Mouse (Mus musculus) T-helper 1 cell (primary cell): Measurements from ENCODE around the gene Pigk.

Experiments used
- in situ Hi-C: fragments of 300-600 bp; cut with MboI, MseI; formaldehyde crosslinking; loops from one replicate; pipeline ENCODE4 v1.15.1; 2025; ENCODE audit warnings: high pct_unique_total_duplicates

Pigk gene

DNA sequence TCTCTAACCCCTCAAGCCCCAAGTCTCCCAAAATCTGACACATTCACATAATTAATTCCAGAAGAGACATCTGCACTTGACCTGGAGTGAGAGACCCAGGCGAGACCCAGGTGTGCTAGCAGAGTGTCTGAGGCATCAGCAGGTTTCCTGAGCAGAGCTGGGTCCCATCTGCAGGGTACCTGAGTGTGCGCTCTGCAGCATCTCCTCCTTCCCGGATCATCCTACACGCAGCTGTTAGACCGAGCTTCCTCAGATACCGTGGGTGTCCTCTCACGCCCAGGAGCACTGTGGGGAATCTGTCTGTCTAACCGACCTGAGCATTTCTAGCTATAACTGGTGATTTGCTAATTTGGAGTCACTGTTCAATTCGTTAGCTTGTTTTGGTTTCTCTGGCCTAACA lies 10.5 kb downstream of the Pigk start:
- in situ Hi-C loops, result loop anchor here (25.0 kb wide), 1 partner anchor 612 kb away; no protein-coding TSS in a partner anchor

DNA sequence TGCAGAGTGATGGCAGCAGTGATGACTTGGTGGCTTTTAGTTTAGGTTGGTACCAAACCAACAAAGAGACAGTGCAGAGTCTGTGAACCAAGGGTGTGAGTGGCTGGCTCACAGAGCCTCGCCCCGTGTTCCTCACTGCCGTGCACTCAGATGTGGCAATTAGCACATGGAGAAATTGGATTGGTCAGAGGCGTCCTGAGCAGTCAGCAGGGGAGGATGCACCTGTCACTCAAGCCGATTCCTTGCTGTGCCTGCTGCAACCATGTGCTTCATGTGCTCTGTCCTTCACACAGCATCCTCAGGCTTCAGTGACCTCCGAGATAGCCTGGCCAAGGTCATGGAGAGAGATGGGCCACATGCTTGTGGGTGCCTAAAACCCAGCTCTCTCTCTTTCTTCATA lies 14.3 kb downstream of the Pigk start:
- in situ Hi-C loops, result no loop called here

DNA sequence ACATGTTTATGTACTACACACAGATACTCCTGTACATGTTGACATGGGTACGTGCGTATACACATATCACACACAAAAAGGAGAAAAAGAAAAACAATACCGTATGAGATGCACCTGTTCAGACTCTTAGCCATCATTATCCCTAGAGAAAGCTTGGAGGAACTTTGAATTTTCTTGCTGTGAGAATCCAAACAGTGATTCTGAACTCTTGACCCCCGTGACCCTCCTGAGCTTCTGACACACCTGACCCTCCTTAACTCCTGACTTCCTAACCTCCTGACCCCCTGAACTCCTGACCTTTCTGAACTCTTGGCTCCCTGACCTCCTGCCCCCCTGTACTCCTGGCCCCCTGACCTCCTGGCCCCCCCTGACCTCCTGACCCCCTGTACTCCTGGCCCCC lies 19.1 kb downstream of the Pigk start:
- in situ Hi-C loops, result no loop called here

DNA sequence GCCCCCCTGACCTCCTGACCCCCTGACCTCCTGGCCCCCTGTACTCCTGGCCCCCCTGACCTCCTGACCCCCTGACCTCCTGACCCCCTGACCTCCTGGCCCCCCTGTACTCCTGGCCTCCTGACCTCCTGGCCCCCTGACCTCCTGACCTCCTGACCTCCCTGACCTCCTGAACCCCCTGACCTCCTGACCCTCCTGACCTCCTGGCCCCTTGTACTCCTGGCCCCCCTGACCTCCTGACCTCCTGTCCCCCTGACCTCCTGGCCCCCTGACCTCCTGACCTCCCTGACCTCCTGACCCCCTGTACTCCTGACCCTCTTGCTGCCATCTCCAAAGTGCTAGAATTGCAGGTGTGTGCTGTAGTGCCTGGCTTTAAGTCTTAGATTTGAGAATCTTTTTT lies 19.6 kb downstream of the Pigk start:
- in situ Hi-C loops, result no loop called here

DNA sequence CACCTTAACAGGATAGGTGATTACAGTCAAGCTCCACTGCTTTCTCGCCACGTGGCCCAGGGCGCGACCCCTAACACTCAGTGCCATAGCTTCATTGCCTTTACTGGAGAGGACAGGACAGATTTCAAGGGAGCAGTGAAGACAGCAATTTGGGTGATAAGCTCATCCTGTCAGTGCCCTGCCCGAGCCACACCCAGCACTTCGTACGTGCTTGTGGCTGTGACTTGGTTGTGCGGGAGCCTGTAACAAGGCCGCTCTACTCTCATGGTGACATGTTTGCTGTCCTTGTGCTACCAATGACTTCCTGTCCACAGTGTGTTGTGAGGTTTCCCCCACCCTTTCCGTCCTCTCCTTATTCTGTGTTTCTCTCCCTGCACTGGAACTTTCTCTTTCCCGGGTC lies 20.2 kb downstream of the Pigk start:
- in situ Hi-C loops, result no loop called here

DNA sequence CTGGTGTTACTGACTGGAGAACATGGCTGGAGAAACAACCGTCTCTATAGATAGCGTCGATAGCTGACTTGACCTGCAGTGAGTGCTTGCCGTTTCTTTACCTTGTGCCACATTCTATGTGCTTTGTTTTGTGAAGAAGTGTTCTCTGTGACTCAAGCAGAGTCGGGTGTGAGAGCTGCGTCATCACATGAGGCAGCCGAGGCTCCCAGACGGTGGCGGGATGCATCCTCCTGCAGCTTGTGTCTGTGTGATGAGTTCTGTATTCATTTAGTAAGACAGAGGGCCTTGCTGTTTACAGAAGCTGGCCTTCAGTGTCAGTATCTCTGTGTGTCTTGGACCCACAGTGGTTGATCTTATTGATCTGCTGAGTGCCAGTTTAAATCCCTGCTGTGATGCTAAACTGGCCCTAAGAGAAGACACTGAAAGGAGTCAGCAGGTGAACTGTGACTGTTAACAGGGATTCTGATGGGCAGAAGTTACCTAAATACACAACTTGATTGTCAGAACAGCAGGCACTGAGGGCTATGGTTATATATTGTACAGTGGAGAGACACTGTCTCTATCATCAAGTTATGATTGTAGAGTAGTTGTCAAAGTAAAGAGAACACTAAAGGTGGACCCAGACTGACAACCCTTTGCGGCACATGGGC lies 21.8 kb downstream of the Pigk start:
- in situ Hi-C loops, result no loop called here

DNA sequence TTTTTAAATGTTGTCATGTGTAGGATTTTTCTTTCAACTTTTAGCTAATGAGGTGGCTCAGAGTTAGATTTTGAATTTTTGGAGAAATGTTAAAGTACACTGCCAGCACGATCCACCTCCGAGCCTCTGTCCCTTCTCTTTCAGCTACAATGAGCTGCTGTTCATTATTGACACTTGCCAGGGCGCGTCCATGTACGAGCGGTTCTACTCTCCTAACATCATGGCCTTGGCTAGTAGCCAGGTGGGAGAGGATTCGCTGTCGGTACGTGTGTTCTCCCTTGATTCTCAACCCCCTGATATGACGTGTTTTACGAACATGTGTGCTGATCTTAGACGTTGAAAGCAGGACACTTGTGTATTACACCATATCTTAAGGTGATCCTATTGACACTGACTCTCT lies 30.4 kb downstream of the Pigk start:
- in situ Hi-C loops, result no loop called here

DNA sequence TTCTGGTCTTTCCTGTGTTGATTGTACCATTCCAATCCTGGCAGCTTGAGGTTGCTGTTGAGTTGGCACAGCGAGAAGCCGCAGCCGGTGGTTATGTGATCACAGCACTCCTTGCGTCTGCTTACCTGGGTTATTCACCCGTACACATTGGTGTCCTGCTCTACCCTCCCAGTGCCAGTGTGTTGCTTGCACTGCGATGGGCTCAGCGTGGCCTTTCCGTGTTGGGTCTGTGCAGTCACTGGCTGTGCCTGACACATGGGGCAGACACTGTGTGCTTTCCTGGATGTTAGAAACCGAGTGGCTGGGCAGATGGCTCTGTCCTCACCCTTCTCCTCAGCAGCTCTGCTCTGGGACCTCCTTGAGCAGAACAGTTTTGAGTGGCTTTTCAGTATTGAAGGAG lies 31.7 kb downstream of the Pigk start:
- in situ Hi-C loops, result loop anchor here (5.0 kb wide), 1 partner anchor 278 kb away; no protein-coding TSS in a partner anchor

DNA sequence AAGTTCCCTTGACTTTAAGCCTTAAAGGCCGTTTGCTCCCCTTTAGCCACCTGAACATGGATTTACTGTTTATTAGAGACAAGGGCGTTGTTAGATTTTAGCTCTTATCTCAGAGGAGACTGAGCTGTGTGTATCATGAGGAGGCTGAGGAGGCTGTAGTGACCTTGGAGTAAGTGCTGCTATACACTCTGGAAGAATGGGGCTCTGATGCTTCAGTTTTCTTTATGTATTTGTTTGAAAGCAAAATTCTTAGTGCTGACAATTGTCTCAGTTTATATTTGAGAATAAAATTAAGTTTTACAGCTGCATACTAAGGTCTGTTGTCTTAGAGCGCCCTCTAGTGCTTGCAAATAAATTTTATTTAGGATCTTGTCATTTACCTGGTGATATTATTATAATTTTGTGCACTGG lies 35.6 kb downstream of the Pigk start:
- in situ Hi-C loops, result loop anchor here (5.0 kb wide), 1 partner anchor 282 kb away; no protein-coding TSS in a partner anchor

DNA sequence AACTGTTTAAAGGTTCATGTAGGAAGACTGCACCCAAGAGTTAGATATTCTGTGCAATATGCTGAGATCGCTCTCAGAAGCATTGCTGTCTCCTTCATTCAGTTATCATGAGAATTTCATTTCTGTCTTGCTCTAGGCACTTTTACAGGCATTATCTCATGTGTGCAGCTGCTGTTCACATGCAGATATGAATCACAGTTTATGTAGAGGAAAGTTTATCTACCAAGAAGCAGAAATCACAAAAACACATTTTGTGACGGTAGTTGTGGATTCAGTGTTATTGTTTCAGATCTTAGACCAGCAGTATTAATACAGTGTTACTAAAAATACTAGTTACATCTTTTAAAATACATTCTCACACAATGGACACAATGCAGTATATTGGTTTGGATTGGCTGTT lies 36.0 kb downstream of the Pigk start:
- in situ Hi-C loops, result loop anchor here (5.0 kb wide), 1 partner anchor 283 kb away; no protein-coding TSS in a partner anchor

DNA sequence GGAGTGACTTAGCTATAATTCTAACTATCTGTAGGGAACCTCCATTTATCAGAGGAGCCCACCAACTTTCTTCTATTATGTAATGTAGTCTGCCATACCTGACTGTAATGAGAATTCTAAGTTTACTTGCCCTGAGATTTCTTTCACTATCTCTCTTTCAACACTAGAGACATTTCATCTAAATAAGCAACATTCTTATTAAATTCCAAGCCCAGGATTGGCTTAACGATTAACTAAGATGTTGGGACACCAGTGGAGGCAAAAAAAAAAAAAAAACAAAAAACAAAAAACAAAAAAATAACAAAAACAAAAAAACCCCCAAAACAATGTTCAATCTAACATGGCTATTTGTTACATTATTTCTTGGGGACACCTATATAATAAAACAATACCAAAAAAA lies 39.0 kb downstream of the Pigk start:
- in situ Hi-C loops, result no loop called here

DNA sequence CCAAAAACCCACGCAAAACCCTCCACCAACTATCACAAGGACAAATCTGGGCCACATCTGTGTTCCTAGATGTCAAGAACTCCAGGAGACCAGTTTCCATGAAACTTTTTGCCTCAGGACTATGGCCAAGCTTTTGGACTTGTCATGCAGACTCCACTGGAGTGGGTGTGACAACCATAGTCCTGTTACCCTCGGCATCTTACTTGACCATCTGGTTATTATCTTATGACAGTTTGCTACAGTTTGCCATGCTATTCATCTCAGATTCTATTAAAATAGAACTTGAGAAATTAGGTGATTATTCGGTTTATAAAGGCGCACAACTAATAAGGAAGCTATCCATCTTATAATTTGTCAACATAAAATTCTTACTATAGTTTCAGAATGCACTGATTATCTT lies 39.4 kb downstream of the Pigk start:
- in situ Hi-C loops, result no loop called here

DNA sequence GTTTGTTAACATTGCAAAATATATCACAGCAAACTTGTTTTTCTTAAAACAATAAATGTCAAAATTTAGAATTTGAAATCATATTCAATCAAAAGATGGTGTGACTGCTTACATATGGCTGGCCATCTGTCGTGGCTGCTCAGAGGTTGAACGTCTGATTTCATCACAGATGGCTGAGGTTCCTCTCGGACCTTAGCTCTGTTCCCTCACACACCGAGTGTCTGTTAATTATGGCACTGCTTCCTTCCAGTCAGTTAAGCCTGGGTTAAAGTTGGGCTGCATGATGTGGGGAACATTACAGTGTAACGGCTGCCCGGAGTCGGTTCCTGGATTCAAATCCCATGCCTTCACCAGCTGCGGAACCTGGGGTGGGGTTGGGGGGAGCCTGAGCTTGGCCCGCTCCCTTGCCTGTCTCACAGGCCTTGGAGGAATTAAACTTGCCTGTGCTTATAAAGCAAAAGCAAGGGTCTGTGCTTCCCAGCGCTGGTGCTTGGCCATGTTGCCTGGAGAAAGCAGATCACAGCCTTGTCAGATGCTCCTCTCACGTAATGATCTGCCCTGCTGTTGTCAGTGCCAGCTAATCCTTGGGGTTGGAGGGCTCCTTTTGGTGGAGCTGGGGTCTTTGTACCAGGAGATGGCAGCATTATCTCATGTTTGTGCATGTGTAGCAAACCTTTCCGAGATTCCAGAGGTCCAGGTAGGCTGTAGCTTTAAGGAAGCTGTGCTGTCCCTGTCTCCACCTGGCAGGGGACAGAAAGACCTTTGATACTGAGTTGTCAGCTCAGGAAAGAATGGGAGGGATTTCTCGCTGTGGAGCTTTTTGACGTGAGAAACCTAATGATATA lies 40.2 kb downstream of the Pigk start:
- in situ Hi-C loops, result no loop called here

DNA sequence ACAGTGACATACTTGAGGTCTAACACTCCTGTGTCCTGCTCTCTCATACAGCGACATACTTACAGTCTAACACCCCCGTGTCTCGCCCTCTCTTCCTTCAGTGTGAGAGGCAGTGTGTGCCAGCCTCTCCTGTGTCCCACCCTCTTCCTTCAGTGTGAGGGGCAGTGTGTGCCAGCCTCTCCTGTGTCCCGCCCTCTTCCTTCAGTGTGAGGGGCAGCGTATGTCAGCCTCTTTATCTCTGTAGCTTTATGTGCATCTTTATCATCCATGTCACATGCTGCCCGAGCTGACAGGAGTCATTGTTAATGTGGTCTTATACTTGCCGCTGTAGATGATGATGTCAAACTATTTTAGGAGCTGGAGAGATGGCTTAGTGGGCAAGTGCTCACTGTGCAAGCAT lies 41.6 kb downstream of the Pigk start:
- in situ Hi-C loops, result no loop called here

DNA sequence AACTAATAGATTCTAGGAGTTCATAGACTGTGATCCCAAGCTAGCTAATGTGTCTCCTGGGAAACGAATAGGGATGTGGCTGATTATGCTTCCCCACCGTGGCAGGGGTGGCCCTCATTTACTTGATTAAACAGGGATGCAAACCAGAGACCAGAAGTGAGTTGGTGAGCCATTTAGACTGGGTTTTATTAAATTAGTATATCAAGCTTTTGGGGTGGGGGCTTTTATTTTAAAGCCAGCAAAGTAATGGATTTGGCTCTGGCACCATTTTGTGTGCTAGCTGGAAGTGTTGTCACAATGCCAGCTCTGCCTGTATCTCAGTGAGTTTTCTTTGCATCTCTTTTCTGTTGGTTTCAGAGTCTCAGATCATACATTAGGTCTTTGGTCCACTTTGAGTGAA lies 43.0 kb downstream of the Pigk start:
- in situ Hi-C loops, result no loop called here

DNA sequence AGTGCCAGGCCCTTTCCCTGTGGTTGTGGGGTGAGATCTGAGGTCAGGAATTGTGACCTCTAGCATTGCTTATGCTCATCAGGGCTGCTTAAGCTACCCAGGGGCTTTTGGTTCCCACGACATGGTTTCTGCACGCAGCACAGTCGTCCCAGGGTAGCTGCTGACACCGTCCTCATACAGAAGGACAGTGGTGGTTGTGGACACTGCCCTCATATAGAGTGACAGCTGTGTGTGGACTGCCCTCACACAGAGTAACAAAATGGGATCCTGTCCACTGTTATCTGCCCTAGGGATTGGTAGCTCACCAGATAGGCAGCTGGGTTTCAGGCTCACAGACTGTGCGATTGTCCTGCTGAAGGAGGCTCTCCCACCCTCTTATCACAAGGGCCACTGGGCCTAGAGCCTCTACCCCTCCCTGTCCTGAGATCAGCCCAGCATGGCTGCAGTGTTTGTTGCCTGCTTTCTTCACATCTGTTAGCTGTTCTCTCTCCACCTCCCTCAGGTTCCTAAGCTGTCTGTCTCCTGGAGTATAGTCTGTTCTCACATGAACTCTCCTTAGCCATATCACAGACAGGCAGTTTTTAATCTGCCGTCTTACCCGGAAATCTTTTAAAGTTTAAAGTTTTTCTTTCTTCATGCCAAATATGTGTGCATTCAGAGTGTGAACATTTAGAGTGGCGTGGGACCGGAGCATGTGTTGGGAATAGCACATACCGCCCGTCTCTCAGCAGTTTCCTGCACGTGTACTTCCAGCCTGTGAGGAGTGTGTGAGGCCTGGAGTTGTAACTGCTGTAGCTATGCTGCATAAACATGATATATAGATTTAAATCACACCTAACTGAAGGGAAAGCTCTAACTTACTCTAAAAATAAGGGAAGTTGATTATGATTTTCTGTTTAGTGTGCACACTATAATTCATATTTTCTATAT lies 43.8 kb downstream of the Pigk start:
- in situ Hi-C loops, result no loop called here

DNA sequence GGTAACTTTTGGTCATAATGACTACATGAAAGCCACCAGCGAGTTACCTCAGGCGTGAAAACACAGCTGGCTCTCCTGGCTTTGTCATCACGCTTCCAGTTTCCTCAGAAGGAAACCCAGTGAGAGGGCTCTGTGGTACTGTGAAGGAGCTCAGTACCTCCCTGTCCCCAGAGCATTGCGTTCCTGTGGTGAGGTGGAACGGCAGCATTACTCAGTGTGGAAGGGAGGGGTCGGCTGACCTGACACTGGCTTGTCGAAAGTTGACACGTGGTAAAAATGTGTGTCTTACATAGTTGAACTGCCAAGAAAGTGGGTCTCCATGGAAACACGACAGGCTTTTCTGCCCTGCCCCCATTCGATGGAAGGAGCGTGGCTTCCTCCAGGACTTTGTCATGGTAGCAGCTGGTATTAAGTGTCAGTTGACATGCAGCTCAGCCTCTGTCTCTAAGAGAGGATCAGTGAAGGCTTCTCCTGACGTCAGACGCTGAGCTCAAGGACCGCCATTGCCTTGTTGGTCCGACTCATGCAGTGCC lies 44.7 kb downstream of the Pigk start:
- in situ Hi-C loops, result no loop called here

DNA sequence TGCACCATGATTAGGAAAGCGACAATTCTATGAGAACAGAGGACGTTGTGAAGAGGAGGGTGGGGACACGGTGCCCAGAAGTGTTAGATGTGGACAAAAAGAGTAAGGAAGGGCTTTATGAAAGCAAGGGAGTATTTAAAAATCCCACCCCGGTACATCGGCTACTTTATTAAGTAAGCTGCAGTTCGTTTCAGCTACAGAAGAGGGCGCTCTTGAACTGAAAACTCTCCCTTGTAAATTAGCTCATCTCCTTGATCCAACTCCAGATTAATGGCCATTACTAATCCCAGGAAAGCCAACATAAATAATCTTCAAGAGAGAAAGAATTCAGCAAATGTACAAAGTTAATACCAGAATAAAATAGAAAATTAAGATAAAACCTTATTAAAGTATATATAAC lies 47.2 kb downstream of the Pigk start:
- in situ Hi-C loops, result no loop called here

DNA sequence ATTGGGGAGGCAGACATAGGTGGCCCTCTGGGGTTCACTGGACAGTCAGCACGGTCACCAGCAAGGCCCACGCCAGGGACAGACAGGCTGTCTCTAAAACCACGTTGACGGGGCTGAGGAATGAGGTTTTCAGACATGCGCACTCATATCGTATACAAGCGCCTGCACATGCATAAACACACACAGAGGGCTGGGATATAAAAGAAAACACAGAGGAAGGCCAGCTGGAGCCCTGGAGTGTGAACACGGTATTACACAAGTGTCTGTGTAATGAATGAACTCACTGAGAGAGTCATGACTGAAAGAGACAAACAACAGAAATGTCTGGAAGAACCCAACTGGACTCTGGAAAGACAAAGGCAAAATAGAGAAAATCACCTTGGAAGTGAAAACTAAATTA lies 47.8 kb downstream of the Pigk start:
- in situ Hi-C loops, result no loop called here

DNA sequence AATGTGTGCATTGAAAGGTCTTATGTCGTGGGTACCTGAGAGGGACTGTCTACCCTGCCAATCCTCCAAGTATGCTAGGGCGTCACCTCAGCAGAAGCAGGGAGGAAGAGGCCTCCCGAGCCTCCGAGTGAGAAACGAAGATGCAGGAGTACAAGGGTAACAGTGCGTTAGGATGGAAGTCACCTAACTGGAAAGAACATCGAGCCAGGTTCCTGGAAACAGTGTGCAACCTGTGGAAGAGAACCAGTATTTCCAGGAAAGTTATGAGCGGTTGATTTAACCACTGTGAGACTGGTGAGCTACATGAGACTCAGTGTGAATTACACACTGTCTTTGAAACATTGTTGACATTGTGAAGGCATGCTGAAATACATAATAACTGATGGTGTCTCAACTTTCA lies 48.4 kb downstream of the Pigk start:
- in situ Hi-C loops, result no loop called here

DNA sequence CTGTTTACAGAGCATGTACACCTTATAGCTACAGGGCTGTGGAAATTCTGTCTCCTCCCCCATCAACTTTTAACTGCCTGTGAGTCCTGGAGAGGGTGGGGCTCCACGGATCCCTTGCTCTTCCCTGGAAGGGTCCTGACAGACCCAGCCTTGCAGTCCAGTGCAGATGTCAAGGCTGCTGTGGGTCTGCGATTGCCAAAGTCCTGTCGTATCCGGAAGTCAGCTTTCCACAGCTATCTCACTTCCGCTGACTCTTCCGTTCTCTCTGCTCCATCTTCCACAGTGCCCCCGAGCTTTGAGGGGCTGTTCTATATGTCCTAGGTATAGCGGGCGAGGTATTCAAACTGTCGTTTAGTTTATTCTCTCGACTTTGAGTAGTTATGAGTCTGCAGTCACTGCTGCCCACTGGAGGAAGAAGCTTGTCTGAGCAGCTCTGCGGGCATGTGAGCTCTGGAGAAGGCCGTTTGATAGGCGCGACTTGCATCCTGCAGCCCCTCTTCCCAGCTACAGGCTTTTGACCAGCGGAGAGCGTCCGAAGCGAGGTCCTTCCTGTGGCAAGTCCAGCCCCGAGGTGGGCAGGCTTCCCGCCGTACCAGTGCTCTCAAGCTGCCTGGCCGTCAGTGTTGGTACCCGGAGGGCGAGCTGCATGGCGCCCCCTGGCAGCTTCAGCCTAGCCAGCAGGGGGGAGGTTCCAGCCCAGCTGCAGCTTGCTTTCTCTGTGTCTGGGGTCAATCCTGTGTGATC lies 49.4 kb downstream of the Pigk start:
- in situ Hi-C loops, result no loop called here
